Mouse (Mus musculus) heart, adult 11 months (tissue): ENCODE measurements around the gene Eif4a3.

Source experiments
- DNase-seq: peaks from one replicate; pipeline ENCODE4 v3.0.0; 2022

The Eif4a3 gene

GRCm38 (mm10) chr11:119299391-119300245 is at the start of gene Eif4a3:
Gene Eif4a3, minus strand, starts transcription at chr11:119300089.
- DNase-seq = peak; percentile 99

- DNase-seq = no peak
These were observed 47.2 kb upstream of the Eif4a3 start for GRCm38 (mm10) chr11:119347125-119347524.

GRCm38 (mm10) chr11:119344865-119345264 is 45.0 kb upstream of the Eif4a3 start:
- no peak for DNase-seq

- DNase-seq = peak; percentile 95
These were observed 44.3 kb upstream of the Eif4a3 start for GRCm38 (mm10) chr11:119344178-119344577.

GRCm38 (mm10) chr11:119339637-119340036 is 39.7 kb upstream of the Eif4a3 start:
- no peak for DNase-seq

- no peak for DNase-seq
These were observed 39.3 kb upstream of the Eif4a3 start for GRCm38 (mm10) chr11:119339179-119339578.

GRCm38 (mm10) chr11:119338271-119339059 is 38.6 kb upstream of the Eif4a3 start:
- no peak for DNase-seq

- DNase-seq = no peak
These were observed 32.1 kb upstream of the Eif4a3 start for GRCm38 (mm10) chr11:119331970-119332369.

- DNase-seq = no peak
These were observed 30.7 kb upstream of the Eif4a3 start for GRCm38 (mm10) chr11:119330592-119330991.

GRCm38 (mm10) chr11:119325068-119325467 is 25.2 kb upstream of the Eif4a3 start:
- no peak for DNase-seq

GRCm38 (mm10) chr11:119322521-119322920 is 22.6 kb upstream of the Eif4a3 start:
- DNase-seq = no peak

GRCm38 (mm10) chr11:119316720-119317119 is 16.8 kb upstream of the Eif4a3 start:
- peak; percentile 97 for DNase-seq

GRCm38 (mm10) chr11:119314252-119314936 is 14.5 kb upstream of the Eif4a3 start:
- no peak for DNase-seq

- DNase-seq = no peak
These were observed 10.7 kb upstream of the Eif4a3 start for GRCm38 (mm10) chr11:119310621-119311020.

- no peak for DNase-seq
These were observed 8.0 kb upstream of the Eif4a3 start for GRCm38 (mm10) chr11:119307916-119308315.

- DNase-seq = no peak
These were observed 7.7 kb upstream of the Eif4a3 start, which contains the start of gene Card14 for GRCm38 (mm10) chr11:119307658-119307867. Gene Card14, plus strand, starts transcription at chr11:119307768.

GRCm38 (mm10) chr11:119306762-119307657 is 7.1 kb upstream of the Eif4a3 start:
- peak; percentile 87 for DNase-seq

GRCm38 (mm10) chr11:119304904-119305712 is 5.2 kb upstream of the Eif4a3 start:
- DNase-seq = no peak

- DNase-seq = no peak
These were observed 1.1 kb upstream of the Eif4a3 start for GRCm38 (mm10) chr11:119300986-119301385.

- DNase-seq = no peak
These were observed 502 bp upstream of the Eif4a3 start for GRCm38 (mm10) chr11:119300246-119300935.

GRCm38 (mm10) chr11:119298917-119299316 is 972 bp downstream of the Eif4a3 start:
- DNase-seq = no peak
